Mouse (Mus musculus): ENCODE data around the gene Myzap. TPM values are rescaled to one million over a fixed set of nuclear protein-coding genes. Genes with fewer than 3 reads are reported as not detected.

Gene Myzap
- total RNA-seq, 2 experiments from 2014 or later: 0.86 to 3.1 TPM

DNA sequence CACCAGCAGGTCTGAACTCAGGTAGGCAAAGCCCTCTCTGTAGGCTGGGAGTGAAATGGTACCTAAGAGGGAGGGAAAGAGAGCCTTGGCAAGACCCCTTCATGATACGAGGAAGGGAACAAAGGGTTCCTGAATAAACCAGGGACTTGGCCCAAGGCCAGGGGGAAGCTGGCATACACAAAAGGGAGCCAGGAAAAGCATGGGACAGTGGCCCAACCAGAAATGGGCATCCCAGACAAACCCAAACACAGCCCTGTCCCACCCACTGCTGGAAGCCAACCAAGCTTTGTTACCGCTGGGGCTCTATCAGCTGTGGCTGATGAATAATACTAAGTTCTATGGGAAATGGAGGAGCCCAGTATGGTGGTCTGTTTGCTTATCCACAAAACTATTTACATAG lies 34.4 kb downstream of the Myzap start:
- intact Hi-C loops (cut with DNase I): no loop called here
- peak in 1 of 2 experiments; percentile 9 for DNase-seq (ENCODE audit: low spot score in 2 of 2)

DNA sequence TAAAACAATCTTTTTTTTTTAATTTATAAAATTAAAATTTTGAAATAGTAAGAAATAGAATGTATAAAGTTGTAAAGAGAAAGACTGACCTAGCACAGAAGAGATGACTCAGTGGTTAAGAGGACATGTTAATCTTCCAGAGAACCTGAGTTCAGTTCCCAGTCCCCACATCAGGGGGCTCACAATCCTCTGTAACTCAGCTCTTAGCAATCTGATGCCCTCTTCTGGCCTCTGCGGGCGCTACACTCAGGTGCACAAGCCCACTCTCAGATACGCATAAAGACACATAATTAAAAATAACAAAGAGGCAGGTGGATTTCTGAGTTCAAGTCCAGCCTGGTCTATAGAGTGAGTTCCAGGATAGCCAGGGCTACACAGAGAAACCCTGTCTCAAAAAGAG lies 38.2 kb downstream of the Myzap start:
- intact Hi-C loops (cut with DNase I): no loop called here
- no peak for DNase-seq (ENCODE audit: low spot score in 2 of 2)

DNA sequence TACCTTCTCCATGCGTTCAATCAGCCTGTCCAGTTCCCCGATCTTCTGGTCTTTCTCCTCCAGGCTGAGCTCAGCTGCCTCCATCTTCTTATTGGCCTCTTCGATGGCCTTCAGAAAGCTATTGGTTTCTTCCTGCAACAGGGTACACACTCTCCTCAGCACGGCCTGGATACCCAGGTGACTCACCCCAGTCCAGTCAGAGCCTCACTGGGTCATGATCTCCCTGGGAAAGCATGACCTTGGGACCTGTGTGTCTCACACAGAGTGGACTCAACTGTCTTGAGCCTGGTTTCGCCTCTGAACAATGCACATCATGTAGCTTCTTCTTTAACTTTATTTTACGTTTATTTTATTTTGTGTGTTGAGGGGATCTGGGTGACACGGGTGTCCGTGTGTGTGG lies 42.0 kb downstream of the Myzap start:
- DNase-seq (ENCODE audit: low spot score in 2 of 2): no peak
- intact Hi-C loops (cut with DNase I): no loop called here

DNA sequence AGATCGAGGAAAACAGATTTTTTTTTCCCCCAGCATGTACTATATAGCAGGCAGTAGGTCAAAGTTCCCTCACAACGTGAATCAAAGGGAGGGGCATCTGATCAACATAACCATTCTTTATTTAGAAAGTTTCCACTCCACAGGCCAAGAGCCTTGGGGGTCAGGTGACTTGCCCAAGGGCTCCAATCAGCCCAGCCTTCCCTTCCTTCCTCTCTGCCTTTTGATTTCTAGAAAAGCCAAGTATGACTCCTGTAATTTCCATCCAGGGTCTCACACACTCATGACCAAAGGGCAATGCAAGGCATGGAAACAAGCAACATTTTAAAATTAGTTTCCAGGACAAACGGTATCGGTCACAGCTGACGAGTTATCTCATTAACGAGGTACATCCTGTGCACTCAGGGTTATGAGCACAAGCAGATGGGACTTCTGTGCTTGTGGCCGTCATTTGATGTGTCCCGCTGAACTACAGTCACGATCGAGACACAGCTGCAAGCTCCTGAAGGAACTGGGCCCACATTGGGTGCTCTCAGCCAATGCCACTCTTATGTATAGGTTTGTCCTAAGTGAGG lies 44.4 kb downstream of the Myzap start:
- DNase-seq (ENCODE audit: low spot score in 2 of 2): no peak
- intact Hi-C loops (cut with DNase I): loop anchor here (10.0 kb wide), 1 partner anchor 237 kb away; no protein-coding TSS in a partner anchor

DNA sequence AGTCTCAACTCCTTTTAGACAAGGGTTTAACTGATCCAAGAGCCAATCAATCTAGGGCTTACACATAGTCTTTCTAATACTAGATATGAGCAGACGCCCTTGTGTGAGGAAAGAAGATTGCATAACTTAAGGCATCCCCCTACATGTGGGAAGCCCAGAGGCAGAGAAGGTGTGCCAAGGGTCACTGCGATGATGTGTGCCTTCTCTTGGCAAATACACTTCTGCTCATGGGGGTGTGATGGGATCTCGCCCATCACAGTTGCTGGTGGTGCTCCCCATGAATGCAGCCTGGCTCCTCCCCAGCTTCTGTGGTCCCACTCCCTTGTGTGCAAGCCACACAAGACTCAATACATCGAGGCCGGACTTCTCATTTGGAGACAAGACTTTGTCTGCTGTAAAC lies 47.3 kb downstream of the Myzap start:
- DNase-seq (ENCODE audit: low spot score in 2 of 2): no peak
- intact Hi-C loops (cut with DNase I): loop anchor here (1.0 to 10.0 kb wide), 2 partner anchors 71 to 240 kb away; no protein-coding TSS in a partner anchor

DNA sequence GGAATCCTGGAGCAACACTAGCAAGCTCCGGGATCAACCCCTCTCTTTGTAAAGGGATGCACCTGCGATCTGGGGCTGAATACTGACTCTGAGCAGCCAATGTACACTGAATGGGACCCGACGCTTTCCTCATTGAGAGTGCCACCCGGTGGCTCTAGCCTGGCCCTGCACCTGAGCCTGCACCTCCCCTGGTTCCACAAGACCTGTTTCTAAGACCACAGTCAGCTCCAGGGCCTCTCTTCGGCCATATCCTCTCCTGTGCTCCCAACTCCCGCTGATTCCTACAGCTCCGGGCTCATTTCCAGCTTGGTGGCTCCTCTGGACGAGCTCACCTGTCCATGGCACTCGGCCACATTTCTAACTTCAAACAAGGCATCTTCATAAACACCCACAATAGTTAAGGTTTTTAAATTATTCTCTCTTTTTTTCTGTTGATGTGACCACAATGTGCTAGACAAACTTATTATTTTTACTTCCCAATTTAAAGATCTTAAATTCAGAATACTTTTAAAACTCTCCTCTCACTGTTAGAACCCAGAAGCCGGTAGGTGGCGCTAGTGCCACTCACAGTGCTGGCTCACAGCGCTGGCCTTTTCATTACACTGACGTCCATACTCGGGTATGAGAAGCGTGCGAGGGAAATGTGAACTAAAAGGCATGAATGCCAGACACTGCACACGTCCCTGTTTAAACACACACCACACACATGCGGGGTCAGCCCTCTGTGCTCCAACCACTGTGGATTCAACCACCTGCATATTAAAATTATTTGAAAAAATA lies 48.5 kb downstream of the Myzap start:
- peak; percentile 63 for DNase-seq (ENCODE audit: low spot score in 2 of 2)
- intact Hi-C loops (cut with DNase I): loop anchor here (1.0 to 10.0 kb wide), 2 partner anchors 73 to 241 kb away; no protein-coding TSS in a partner anchor

DNA sequence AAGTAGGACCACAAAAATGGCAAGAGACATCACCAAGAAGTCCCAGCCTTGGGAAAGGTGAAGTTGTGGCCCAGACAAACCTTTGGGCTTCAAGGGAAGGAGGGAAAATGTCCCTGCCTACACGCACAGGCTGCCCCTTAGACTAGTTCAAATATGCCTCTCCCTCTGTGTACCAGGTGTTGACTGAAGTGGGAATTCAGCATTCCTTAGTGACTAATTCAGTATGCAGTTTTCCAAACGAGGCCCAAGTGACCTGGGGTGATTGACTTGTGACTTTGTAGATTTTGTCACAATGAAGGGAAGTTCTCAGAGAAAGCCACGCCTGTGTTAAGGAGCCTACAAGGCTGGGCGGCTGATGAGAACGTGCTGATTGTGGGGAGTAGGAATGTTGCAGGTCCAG lies 49.9 kb downstream of the Myzap start:
- intact Hi-C loops (cut with DNase I): loop anchor here (10.0 kb wide), 1 partner anchor 243 kb away; no protein-coding TSS in a partner anchor
- no peak for DNase-seq (ENCODE audit: low spot score in 2 of 2)

DNA sequence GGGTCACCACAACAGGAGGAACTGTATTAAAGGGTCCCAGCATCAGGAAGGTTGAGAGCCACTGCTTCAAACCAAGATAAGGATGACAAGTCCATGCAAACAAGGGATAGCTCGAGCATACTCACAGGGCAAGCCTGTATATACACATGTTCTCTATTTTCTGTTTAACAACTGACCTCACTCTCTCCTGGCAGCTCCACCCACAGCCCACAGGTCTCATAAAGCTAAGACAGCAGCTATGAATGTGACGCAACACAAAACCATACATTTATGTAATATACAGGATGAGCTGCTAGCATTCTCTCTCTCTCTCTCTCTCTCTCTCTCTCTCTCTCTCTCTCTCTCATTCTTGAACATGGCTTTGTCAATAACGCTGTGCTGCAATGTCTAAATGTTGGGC lies 51.4 kb downstream of the Myzap start:
- intact Hi-C loops (cut with DNase I): loop anchor here (10.0 kb wide), 1 partner anchor 244 kb away; no protein-coding TSS in a partner anchor
- DNase-seq (ENCODE audit: low spot score in 2 of 2): no peak

DNA sequence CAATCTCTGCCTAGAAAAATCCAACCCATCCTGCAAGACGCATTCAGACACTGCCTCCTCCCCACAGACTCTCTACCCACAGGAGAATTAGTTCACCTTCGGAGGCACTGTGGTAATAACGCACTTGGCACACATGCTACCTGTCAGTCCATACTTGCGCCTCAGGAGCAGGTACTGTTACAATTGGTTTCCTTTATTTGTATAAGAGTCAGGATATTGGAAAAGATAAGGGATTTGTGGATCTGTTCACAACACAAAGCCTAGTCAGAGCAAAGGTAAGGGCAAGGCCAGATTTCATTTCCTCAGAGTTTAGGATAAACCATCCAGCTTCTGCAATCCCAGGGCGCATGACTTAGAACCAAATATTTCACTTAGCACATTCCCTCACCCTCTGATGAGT lies 56.4 kb downstream of the Myzap start:
- no peak for DNase-seq (ENCODE audit: low spot score in 2 of 2)
- intact Hi-C loops (cut with DNase I): no loop called here

DNA sequence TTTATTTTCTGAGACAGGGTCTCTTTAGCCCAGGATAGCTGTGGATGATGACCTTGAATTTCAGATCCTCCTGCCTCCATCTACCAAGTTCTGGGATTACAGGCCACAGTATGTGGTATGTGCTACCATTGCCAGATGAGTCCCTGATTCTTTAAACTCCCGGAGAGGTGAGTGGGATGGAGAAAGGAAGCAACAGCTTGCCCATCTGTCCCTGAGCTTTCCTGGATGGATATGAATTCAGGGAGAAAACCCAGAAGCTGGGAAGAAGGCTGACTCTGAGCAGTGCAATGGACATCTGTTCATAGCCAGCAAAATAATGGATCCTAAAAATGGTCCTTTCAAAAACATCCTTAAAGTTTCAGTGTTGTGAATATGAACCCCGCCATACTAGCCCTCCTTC lies 57.1 kb downstream of the Myzap start:
- DNase-seq (ENCODE audit: low spot score in 2 of 2): peak; percentile 17 to 24
- intact Hi-C loops (cut with DNase I): no loop called here

DNA sequence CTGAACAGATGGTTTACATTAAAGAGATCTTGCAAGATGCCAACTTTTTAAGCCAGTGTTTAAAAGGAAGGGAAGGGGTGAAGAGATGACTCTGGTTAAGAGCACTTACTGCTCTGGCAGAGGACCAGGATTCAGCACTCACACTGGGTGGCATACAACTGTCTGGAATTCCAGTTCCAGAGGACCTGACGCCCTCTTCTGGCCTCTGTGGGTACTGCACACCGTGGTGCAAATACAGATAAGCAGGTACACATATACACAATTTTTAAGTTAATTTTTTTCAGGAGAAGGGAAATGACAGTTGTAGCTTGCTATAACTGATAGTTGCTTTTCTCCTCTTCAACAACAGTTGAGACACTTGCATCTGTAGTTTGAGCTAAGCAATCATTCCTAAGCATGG lies 62.2 kb downstream of the Myzap start:
- intact Hi-C loops (cut with DNase I): no loop called here
- no peak for DNase-seq (ENCODE audit: low spot score in 2 of 2)

DNA sequence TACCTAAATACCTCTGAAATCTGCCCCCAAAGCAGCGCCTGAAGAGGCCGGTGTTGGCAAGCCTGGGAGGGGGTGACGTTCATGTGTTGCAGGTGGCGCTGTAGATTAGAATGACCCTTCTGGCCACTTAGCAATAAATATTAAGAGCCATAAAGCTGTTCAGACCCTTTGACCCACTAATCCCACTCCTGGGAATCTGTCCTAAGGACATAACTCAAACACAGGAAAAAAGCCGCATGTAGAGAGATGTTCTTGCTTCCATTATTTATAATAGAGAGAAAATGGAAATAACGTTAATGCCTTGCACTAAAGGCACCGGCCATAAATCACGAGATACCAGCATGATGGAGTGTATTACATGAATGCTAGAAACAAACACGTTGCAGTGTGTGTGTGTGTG lies 64.7 kb downstream of the Myzap start:
- DNase-seq (ENCODE audit: low spot score in 2 of 2): no peak
- intact Hi-C loops (cut with DNase I): no loop called here

DNA sequence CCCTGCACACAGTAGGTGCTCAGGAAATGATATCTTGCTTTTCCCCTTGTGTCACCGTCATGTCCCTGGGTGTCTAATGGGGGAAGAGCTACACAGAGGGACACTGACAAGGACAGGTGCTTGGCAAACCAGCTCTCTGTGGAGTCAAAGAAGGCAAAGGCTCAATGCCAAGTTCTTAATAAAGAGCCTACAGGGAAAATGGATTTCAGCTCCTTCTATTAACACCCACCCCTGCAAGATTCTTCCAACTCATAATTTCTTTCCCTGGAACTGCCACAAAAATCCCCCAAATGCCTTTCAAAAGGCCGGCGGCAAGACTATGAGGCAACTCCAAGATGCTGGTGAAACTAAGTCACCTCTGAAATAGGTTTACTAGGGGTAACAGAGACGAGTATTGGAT lies 68.3 kb downstream of the Myzap start:
- DNase-seq (ENCODE audit: low spot score in 2 of 2): no peak
- intact Hi-C loops (cut with DNase I): no loop called here

DNA sequence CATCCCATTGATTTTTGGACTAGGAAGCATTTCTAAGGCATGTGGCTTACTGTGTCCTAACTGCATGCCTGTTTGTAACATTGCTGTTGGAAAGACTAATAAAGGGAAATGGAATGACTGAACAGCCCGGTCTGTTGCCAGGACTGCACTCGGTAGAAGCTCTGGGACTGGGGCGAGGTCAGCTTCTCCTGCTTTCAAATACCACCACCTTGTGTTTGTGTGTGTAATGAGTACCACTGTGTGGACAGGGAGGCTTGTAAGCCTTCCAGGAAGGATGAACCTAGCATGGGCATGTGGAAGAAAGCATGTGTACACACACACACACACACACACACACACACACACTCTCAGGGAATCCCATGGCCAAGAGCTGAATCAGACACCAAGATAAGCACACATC lies 72.3 kb downstream of the Myzap start:
- no peak for DNase-seq (ENCODE audit: low spot score in 2 of 2)
- intact Hi-C loops (cut with DNase I): no loop called here

DNA sequence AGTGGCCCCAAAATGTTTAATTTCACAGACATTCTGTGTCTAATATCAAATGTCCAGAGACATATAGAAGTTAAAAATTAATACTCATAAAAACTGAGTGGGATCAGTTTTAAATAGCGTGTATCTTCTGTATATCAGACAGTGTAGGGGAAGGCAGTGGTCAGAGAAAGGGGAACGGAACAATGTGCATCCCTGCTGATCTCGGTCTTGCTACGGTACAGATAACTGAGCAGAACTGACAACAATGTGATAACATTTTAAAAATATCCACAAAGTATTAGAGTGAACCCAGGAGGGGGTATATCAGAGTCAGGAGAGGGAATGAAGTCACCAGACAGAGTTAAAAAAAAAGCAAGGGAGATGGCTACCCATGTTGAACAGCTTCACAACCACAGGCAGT lies 74.7 kb downstream of the Myzap start:
- intact Hi-C loops (cut with DNase I): no loop called here
- DNase-seq (ENCODE audit: low spot score in 2 of 2): no peak

DNA sequence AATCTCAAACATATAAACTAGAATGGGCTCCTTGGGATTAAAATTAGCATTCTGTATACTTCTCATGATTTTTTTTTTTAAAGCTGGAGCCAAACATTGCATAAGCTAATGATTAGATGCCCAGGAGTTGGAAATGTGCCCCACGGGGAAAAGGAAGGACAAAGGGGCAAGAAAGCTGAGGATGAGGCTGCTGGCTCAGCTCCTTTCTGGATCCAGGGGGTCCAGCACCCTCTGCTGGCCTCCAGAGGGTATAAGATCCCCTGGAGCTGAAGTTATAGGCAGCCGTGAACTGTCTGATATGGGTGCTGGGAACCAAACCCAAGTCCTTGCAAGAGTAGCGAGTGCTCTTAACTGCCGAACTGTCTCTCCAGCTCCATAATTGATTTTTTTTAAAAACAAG lies 76.3 kb downstream of the Myzap start:
- DNase-seq (ENCODE audit: low spot score in 2 of 2): no peak
- intact Hi-C loops (cut with DNase I): no loop called here

DNA sequence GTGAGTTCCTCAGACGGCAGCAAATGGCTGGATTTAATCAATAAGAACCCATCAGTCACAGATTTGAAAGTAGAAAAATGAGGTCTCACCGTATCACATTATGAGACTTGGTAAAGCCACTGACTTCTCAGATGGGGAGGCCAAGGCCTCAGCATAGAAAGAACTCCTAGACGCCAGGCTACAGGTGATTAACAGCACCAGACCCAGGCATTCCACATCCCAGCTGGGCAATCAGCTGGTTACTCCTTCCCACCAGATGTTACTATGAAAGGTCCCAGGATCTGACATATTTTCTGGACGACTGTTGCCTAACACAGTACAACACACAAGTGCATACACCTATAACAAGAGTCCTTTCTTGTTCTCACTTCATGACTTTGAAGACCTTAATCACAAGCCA lies 78.6 kb downstream of the Myzap start:
- intact Hi-C loops (cut with DNase I): no loop called here

DNA sequence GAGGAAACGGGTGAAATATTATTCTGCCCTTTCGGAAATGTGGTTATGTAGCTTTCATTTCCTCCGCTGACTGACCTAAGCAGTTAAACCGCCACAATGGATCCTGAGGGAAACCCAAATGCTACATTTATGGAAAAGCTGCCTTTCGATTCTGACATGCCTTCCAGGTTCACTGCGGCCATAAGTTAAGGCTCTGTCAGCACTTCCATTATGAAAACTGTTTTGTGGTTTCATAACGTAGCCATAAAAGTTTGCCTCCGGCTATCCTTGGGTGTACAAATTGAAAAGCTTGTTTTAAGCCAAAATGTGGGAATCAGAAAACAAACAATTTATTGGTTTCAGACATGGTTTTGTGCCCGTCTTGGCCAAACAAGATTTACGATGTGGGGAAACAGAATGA lies 79.3 kb downstream of the Myzap start:
- intact Hi-C loops (cut with DNase I): no loop called here
- DNase-seq (ENCODE audit: low spot score in 2 of 2): no peak

More for the DNA sequence above, 78.6 kb downstream of the Myzap start:
- DNase-seq (ENCODE audit: low spot score in 2 of 2): no peak

DNA sequence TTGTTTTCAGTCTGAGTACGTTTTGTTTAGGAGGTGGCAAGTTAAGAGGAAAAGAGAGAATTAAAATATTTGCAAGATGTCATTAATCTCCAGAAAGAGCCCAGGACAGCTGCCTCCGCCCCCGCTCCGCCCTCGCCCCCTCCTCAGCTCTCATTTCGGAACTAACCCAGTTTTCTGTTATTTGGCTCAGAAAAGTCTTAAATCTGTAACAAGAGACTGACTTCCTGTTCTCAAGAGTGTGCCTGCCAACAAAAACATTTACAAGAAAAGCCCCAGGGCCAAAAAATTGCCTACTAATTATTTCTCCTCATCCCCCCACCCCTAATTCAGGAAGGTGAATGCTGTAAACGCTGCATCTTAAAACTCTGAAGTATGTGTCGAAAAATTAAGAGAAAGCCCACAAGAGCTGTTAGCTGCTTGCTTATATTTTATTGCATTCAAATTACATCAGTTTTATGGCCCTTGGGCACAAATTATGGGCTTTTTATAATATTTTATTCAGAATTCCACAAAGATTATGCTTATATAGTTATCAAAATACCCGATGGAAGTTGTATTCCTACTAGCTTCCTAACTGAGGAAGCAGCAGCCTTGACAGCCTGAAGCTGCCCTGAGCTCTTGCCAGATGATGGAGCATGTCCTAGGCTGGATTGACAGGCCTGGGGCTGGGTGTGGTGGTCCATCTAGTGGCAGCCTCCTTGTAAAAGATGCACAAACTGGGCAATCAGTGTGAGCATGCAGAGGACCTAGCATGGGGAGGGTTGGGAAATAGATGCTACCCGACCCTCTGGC lies 93.6 kb downstream of the Myzap start:
- DNase-seq (ENCODE audit: low spot score in 2 of 2): peak in 1 of 2 experiments; percentile 9
- intact Hi-C loops (cut with DNase I): no loop called here

DNA sequence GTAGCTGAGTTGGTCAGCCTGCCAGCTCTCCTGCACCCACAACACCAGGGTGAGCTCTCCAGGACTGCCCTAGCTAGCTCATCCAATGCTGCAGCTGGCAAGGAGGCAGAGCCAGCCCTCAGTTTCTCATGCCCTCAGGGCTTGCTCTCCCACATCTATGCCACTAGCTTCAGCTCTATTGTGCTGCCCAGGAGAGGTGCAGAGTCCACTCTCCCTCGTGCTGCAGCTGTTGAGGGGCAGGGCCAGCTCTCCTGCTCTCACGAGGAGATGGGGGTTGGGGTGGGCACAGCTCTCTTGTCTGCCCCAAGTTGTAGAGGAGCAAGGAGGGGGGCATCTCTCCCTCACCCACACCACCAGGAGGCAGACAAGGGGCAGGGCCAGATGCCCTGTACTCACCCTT lies 95.5 kb downstream of the Myzap start:
- intact Hi-C loops (cut with DNase I): no loop called here
- DNase-seq (ENCODE audit: low spot score in 2 of 2): no peak

DNA sequence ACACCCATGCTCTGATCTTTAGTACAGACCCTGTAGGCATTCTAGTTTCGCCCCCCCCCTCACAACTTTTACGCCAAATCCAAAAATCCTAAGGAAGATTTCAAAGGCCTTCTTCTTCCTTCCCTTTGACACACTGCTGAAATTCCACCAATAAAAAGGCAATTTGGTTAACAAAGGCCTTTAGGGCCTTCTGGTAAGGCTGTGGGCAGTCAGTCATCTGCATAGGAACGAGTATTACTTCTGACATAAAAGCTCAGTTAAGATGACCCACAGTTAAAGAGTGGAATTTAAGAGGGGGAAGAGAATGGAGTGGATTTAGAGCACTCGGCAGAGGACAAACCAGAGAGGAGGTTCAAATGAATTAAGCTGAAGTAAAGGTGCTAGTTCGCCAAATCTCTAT lies 98.4 kb downstream of the Myzap start:
- intact Hi-C loops (cut with DNase I): no loop called here

More for the DNA sequence above, 98.4 kb downstream of the Myzap start:
- DNase-seq (ENCODE audit: low spot score in 2 of 2): no peak
